Mouse (Mus musculus) forebrain, embryonic 15.5 days (tissue): ENCODE data around the gene Calb2. TPM values are rescaled to one million over a fixed set of nuclear protein-coding genes. Genes with fewer than 3 reads are reported as not detected.

ENCODE experiments used
- ATAC-seq: fragments of 200-750 bp; cut with Nextera tagmentation; replicated peaks from 2 replicates; pipeline ENCODE4 v1.8.0; 2017; ENCODE audit warnings: mild to moderate bottlenecking, moderate TSS enrichment, moderate library complexity
- H3K27ac ChIP-seq: fragments of 300-500 bp; sonication (generic); replicated peaks from 2 replicates; pipeline ENCODE4 v1.5.1; 2015; ENCODE audit warnings: mild to moderate bottlenecking, inconsistent platforms
- H3K27me3 ChIP-seq: fragments of 300-500 bp; sonication (generic); 2 replicates; pipeline ENCODE4 v1.6.1; 2015; ENCODE audit warnings: inconsistent platforms
- H3K36me3 ChIP-seq: fragments of 300-500 bp; sonication (generic); 2 replicates; pipeline ENCODE4 v1.6.1; 2015; ENCODE audit warnings: mild to moderate bottlenecking, inconsistent platforms
- H3K4me1 ChIP-seq: fragments of 300-500 bp; sonication (generic); 2 replicates; pipeline ENCODE4 v1.6.1; 2015; ENCODE audit warnings: inconsistent platforms
- H3K4me2 ChIP-seq: fragments of 300-500 bp; sonication (generic); replicated peaks from 2 replicates; pipeline ENCODE4 v1.6.1; 2015; ENCODE audit warnings: mild to moderate bottlenecking, inconsistent platforms
- H3K4me3 ChIP-seq: fragments of 300-500 bp; sonication (generic); 2 replicates; pipeline ENCODE4 v1.5.1; 2015; ENCODE audit warnings: mild to moderate bottlenecking, inconsistent platforms
- H3K9ac ChIP-seq: fragments of 300-500 bp; sonication (generic); replicated peaks from 2 replicates; pipeline ENCODE4 v1.6.1; 2015; ENCODE audit warnings: mild to moderate bottlenecking, inconsistent platforms
- H3K9me3 ChIP-seq: fragments of 300-500 bp; sonication (generic); 2 replicates; pipeline ENCODE4 v1.6.1; 2016; ENCODE audit warnings: inconsistent platforms
- WGBS: fragments of 180-500 bp; shearing (Covaris S2); methylation state at CpG from one replicate; pipeline ENCODE4 v1.1.7; 2015; ENCODE audit warnings: mixed read lengths; 5-methylcytosine and 5-hydroxymethylcytosine counted together
- polyA plus RNA-seq: library from polyadenylated mRNA; unstranded; fragments of >200 nt; fragmentation: Nextera tagmentation; extraction: Ambion mirVana; gene quantifications from 2 replicates; pipeline ENCODE4 v1.2.1, GENCODE M21; 2015

Gene Calb2
- polyA plus RNA-seq, 1 experiment from 2014 or later = 79.6 TPM

- Histone ChIP-seq H3K9me3 (no peaks in the 10 kb centered on the region), H3K36me3 (no peaks in the 10 kb centered on the region), H3K27me3 (no peaks in the 10 kb centered on the region), H3K4me1 (peaks cover 12% of the 10 kb centered on the region), H3K4me2 (0 out of 2 replicates have a peak overlapping the region, but pooled peaks have one; percentile 21), H3K4me3 (no peak overlapping the region), H3K27ac (peak overlapping the region; percentile 44; the same call in 1 of the 2 replicates), H3K9ac (0 out of 2 replicates have a peak overlapping the region, but pooled peaks have one; percentile 4)
- ATAC-seq = peak; percentile 90
- WGBS = 26% methylated on average over 22 of the region's 22 CpGs
These were observed 9.5 kb upstream of the Calb2 start for GRCm38 (mm10) chr8:110177359-110178155.

- ATAC-seq = no peak
- H3K9ac ChIP-seq = no peak overlapping the region
- H3K4me3 ChIP-seq = no peak overlapping the region
- H3K9me3 ChIP-seq = no peaks in the 10 kb centered on the region
- no peaks in the 10 kb centered on the region for H3K36me3 ChIP-seq
- no peak overlapping the region for H3K27ac ChIP-seq
- 85% methylated on average over 4 of the region's 4 CpGs for WGBS
- H3K4me1 ChIP-seq = peaks cover 9% of the 10 kb centered on the region
- no peak overlapping the region for H3K4me2 ChIP-seq
- H3K27me3 ChIP-seq = no peaks in the 10 kb centered on the region
These were observed 6.8 kb upstream of the Calb2 start for GRCm38 (mm10) chr8:110174826-110175225.

GRCm38 (mm10) chr8:110172161-110172560 is 4.2 kb upstream of the Calb2 start:
- ATAC-seq = no peak
- Histone ChIP-seq H3K36me3 (no peaks in the 10 kb centered on the region), H3K27me3 (peaks cover 13% of the 10 kb centered on the region), H3K4me3 (no peak overlapping the region), H3K4me2 (no peak overlapping the region), H3K4me1 (peaks cover 12% of the 10 kb centered on the region), H3K27ac (no peak overlapping the region), H3K9me3 (no peaks in the 10 kb centered on the region), H3K9ac (no peak overlapping the region)
- WGBS = 48% methylated on average over 6 of the region's 6 CpGs

GRCm38 (mm10) chr8:110166270-110166669 is 1.7 kb downstream of the Calb2 start:
- WGBS = 78% methylated on average over 8 of the region's 8 CpGs
- H3K36me3 ChIP-seq = no peaks in the 10 kb centered on the region
- H3K9ac ChIP-seq = no peak overlapping the region
- H3K4me2 ChIP-seq = no peak overlapping the region
- H3K4me1 ChIP-seq = peaks cover 11% of the 10 kb centered on the region
- peaks cover 13% of the 10 kb centered on the region for H3K27me3 ChIP-seq
- ATAC-seq = no peak
- H3K27ac ChIP-seq = no peak overlapping the region
- H3K9me3 ChIP-seq = no peaks in the 10 kb centered on the region
- H3K4me3 ChIP-seq = no peak overlapping the region

GRCm38 (mm10) chr8:110162007-110162406 is 6.0 kb downstream of the Calb2 start:
- no peak overlapping the region for H3K4me2 ChIP-seq
- no peaks in the 10 kb centered on the region for H3K9me3 ChIP-seq
- no peak overlapping the region for H3K27ac ChIP-seq
- ATAC-seq = no peak
- 0 out of 2 replicates have a peak overlapping the region, but pooled peaks have one; percentile 10 for H3K9ac ChIP-seq
- H3K27me3 ChIP-seq = no peaks in the 10 kb centered on the region
- no peaks in the 10 kb centered on the region for H3K4me1 ChIP-seq
- WGBS = 74% methylated on average over 6 of the region's 6 CpGs
- H3K36me3 ChIP-seq = no peaks in the 10 kb centered on the region
- H3K4me3 ChIP-seq = no peak overlapping the region

GRCm38 (mm10) chr8:110152951-110153350 is 15.1 kb downstream of the Calb2 start:
- Histone ChIP-seq H3K9ac (no peak overlapping the region), H3K9me3 (no peaks in the 10 kb centered on the region), H3K27ac (no peak overlapping the region), H3K27me3 (no peaks in the 10 kb centered on the region), H3K4me3 (no peak overlapping the region), H3K4me1 (no peaks in the 10 kb centered on the region), H3K4me2 (no peak overlapping the region), H3K36me3 (no peaks in the 10 kb centered on the region)
- no peak for ATAC-seq
- 73% methylated on average over 6 of the region's 6 CpGs for WGBS

GRCm38 (mm10) chr8:110145538-110145937 is 22.5 kb downstream of the Calb2 start:
- Histone ChIP-seq H3K4me3 (no peak overlapping the region), H3K9ac (no peak overlapping the region), H3K27ac (no peak overlapping the region), H3K4me2 (no peak overlapping the region), H3K36me3 (no peaks in the 10 kb centered on the region), H3K27me3 (no peaks in the 10 kb centered on the region), H3K9me3 (no peaks in the 10 kb centered on the region), H3K4me1 (no peaks in the 10 kb centered on the region)
- peak; percentile 53; the same call in 1 of the 2 replicates for ATAC-seq
- WGBS = 0% methylated on average over 4 of the region's 4 CpGs

- H3K4me3 ChIP-seq = no peak overlapping the region
- H3K27me3 ChIP-seq = no peaks in the 10 kb centered on the region
- no peak overlapping the region for H3K4me2 ChIP-seq
- no peaks in the 10 kb centered on the region for H3K4me1 ChIP-seq
- H3K9me3 ChIP-seq = no peaks in the 10 kb centered on the region
- no peak overlapping the region for H3K9ac ChIP-seq
- WGBS = 68% methylated on average over 4 of the region's 4 CpGs
- no peaks in the 10 kb centered on the region for H3K36me3 ChIP-seq
- no peak for ATAC-seq
- no peak overlapping the region for H3K27ac ChIP-seq
These were observed 27.2 kb downstream of the Calb2 start for GRCm38 (mm10) chr8:110140770-110141169.

GRCm38 (mm10) chr8:110140156-110140555 is 27.9 kb downstream of the Calb2 start:
- Histone ChIP-seq H3K9me3 (no peaks in the 10 kb centered on the region), H3K4me3 (no peak overlapping the region), H3K36me3 (no peaks in the 10 kb centered on the region), H3K27me3 (no peaks in the 10 kb centered on the region), H3K4me1 (no peaks in the 10 kb centered on the region), H3K27ac (no peak overlapping the region), H3K4me2 (no peak overlapping the region), H3K9ac (no peak overlapping the region)
- no peak for ATAC-seq
- 71% methylated on average over 3 of the region's 3 CpGs for WGBS

GRCm38 (mm10) chr8:110135515-110135914 is 32.5 kb downstream of the Calb2 start:
- H3K36me3 ChIP-seq = no peaks in the 10 kb centered on the region
- no peak overlapping the region for H3K4me3 ChIP-seq
- WGBS = 47% methylated on average over 7 of the region's 7 CpGs
- no peak overlapping the region for H3K4me2 ChIP-seq
- no peak overlapping the region for H3K9ac ChIP-seq
- H3K9me3 ChIP-seq = no peaks in the 10 kb centered on the region
- ATAC-seq = no peak
- H3K27ac ChIP-seq = no peak overlapping the region
- no peaks in the 10 kb centered on the region for H3K27me3 ChIP-seq
- H3K4me1 ChIP-seq = peaks cover 2% of the 10 kb centered on the region; the same call in 1 of the 2 replicates

GRCm38 (mm10) chr8:110134236-110134635 is 33.8 kb downstream of the Calb2 start:
- Histone ChIP-seq H3K27me3 (no peaks in the 10 kb centered on the region), H3K9ac (no peak overlapping the region), H3K4me2 (no peak overlapping the region), H3K4me1 (peaks cover 2% of the 10 kb centered on the region; the same call in 1 of the 2 replicates), H3K36me3 (no peaks in the 10 kb centered on the region), H3K9me3 (no peaks in the 10 kb centered on the region), H3K27ac (no peak overlapping the region), H3K4me3 (no peak overlapping the region)
- 87% methylated on average over 8 of the region's 8 CpGs for WGBS
- ATAC-seq = no peak

GRCm38 (mm10) chr8:110130537-110130936 is 37.5 kb downstream of the Calb2 start:
- Histone ChIP-seq H3K4me2 (peak overlapping the region; percentile 22; the same call in 1 of the 2 replicates), H3K4me3 (no peak overlapping the region), H3K9me3 (no peaks in the 10 kb centered on the region), H3K27me3 (no peaks in the 10 kb centered on the region), H3K9ac (no peak overlapping the region), H3K36me3 (no peaks in the 10 kb centered on the region), H3K4me1 (peaks cover 2% of the 10 kb centered on the region; the same call in 1 of the 2 replicates), H3K27ac (no peak overlapping the region)
- peak; percentile 68; the same call in 1 of the 2 replicates for ATAC-seq
- WGBS = 24% methylated on average over 13 of the region's 13 CpGs
